Mouse (Mus musculus) urinary bladder, postnatal 14 days (tissue): ENCODE measurements around the gene Ppp2r5e.

Source experiments
- DNase-seq: peaks from one replicate; pipeline ENCODE4 v3.0.0; 2021; ENCODE audit warnings: low spot score

Ppp2r5e gene

DNA sequence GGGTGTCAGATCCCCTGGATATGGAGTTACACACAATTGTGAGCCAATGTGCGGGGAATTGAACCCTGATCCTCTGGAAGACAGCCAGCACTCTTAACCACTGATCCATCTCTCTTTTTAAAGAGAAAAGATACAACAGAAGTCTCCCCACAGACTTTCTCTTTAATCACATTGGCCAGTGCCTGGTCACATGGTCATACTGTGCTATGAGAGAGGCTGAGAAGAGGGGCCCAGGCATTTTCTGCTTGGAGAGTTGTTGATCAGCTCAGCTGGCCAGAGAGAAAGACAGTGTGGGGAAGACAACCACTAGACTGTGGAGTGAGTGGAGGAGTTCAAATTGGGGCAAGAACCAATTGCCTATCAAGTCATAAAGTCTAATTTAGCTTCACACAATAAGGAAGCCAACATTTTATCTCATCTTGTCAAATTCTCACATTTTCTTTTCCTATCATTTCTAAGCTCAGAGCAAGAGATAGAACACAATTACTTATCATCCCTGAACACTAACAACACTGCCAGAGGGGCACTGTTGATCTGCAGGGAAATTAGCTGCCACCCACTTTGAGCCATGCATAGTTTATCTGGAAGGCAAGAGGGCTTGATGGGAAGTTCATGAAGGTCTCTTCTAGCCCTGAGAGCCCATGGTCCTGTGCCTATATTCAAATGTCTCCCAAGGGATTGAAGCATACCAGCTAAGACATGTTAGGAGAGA, 166.2 kb downstream of the Ppp2r5e start:
- no peak for DNase-seq

DNA sequence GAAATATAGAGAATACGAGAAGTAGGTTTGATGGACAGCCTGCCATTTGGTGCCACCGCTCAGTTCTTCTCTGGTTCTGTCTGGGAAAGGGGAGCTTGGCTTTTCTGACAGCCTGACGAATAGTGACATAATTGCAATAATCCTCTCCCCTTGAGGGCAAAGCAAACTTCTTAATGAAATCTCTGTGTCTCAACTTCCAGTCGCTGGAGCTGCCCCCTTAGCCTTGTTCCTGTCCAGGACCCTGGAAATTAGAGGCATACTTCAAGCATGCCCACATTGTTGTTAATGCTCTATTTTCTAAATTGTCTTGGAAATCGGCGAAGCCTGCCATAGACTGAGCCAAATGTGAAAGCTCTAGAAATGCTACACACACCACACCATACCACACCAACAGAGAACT, 167.3 kb downstream of the Ppp2r5e start:
- no peak for DNase-seq

DNA sequence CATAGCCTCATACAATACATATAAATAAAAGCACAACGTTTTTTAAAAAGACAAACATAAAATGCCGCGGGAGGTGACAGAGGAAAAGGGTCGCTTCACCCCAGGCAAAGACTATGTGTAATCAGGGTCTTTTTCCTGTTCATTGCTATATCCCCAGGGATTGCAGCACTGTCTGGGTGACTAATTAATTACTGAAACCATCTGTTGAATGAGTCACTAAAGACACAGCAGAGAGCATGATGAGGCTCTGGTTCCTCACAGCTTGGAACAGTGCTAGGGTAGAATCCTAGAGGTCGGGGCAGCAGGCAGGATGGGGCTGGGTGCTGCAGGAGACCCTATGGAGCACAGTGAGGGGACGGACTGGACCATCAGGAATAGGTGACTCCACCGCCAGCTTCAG, 170.2 kb downstream of the Ppp2r5e start:
- DNase-seq: no peak

DNA sequence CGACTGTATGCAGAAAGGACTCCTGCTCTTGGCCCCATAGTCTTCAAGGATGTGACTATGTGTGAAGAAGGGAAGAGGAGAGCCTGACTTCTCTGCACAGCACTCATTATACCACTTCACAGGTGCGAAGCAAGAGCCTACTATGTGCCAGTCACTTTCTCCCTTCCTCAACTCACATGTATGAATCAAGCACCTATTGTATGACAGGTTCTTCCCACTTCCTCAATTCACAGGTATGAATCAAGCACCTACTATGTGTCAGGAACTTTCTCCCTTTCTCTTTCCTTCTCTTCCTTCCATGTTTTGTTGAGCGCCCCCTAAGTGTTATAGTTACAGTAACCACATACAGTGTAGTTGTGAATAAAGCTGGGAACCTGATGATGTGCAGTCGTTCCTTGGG, 171.2 kb downstream of the Ppp2r5e start:
- DNase-seq: no peak

DNA sequence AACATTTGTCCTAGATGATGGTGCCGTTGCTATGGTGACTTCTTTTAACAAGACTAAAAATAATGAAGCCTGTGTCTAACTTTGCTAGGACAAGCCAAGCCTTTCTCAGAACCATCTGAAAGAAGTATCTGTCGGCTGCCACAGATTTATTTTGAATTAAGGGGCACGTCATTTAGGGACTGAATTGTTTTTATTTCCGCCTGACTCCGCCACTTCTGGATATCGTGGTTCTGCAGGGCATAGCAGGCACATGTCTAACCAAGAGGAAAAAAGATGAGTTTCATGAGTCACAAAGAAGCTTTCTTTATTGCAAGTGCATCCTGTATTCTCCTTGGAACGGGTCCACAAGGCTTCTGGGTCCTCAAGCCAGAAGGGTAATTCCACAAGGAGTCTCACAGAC, 171.7 kb downstream of the Ppp2r5e start:
- no peak for DNase-seq

DNA sequence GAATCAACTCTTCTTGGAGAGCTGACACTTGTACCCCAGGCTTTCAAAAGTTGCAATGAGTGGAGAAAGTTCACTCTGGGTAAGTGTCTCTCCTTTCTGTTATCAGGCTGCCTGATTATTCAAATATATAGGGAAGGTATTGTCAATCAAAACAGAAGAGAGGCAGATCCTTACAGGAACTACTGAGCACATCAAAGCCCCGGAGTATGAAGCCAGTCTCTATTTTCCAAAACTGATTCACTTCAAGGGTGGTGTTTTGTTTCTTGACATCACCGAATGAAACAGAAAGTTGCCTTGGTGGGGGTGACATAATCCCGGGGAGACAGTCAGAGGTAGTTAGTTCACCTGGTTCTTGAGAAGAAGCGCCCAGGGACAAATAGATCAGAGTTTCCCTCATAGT, 179.4 kb downstream of the Ppp2r5e start, which contains the start of gene Gphb5:
TSS of gene Gphb5 (minus strand) at position 101 of the 400 bp plus-strand sequence.
- no peak for DNase-seq

DNA sequence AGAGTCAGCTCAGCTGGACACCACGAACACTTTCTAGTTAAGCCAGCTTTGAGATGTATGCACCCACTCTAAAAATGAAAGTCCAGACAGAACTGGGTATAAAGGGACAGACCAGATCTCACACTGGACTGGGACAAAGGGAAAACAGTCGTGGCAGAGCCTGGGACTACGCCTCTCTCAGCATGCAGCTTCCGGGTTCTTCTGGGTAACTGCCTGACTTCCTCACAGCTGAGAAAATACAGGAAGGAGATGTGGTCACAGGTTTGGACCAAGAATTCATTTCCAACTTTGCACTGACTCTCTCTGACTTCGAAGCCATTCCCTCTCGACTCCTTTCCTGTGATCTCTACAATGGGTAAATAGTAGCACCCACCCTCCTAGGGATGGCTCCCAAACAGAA, 181.1 kb downstream of the Ppp2r5e start:
- DNase-seq: no peak

DNA sequence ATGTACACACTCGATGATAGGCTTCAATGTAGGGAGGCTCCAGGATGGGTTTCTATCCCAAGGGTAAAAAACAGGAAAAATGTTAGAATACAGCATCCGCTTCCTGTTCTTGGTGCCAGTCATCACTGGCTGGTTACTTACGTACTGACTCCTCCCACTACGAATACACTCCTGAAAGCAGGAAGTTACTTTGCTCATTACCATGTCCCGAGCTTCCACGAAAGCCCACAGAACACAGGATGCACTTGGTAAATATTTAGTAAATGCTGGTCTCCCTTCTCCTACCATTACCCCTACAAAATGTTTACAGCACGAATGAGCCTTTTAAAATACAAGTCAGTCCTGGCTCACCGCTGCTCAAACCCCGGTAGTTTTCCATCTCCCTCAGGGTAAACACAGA, 183.1 kb downstream of the Ppp2r5e start:
- no peak for DNase-seq
